Comparison of ENCODE assay signal across 36 mouse cellular contexts in the genomic region with DNA sequence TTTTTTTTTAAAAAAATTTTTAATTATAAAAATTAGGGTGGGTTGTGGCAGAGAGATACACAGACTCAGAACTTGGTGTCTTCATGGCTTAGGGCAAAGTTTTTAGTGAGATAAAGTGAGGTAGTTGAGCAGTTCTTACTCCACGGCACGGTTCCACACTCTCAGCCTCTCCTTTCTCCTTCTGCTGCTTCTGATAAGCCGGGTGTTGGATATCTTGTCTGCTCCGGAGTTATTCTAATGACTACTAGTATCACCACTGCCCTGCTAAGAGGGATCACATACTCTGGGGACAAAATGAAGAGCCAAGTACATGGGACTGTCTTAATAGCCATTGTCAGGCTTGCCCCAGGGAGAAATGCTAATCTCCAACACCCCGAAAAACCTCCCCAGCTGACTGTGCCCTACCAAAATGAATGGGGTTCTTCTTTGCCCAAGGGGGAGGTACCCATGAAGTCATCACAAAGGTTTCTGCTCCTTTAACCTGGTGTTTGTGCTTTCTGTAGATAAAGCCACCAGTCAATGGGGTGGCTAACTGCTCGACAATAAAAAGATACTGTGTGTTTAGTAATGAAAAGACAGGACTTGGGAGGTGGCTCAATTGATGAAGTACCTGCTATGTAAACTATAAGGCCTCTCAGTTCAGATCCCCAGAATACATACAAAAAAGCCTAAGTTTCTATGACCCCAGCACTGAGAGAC. TPM values are rescaled to one million over a fixed set of nuclear protein-coding genes. Genes with fewer than 3 reads are reported as not detected.
DNase-seq lines count a peak whose midpoint lies in the region; ATAC-seq and TF ChIP-seq lines count a peak whose summit lies in the region.
"Had no signal": no experiment of that assay in that cellular context is flagged by ENCODE, and none has a peak within 500 bp of the region (broad histone marks: within the 10 kb centered on the region; RNA-seq: fewer than 3 reads in every experiment).

No protein-coding gene starts in this region.

- TF ChIP-seq POLR2A in MEL (IDR thresholded peaks at IDR 0.05; ENCODE audit: control insufficient read depth in 1 of 2, insufficient read depth in 1 of 2, low read depth in 1 of 2, low read length in 2 of 2, poor library complexity in 1 of 2), result no peak

- no peaks in the 10 kb centered on the region for H3K36me3 ChIP-seq in MEL (ENCODE audit: control insufficient read depth in 1 of 2, insufficient read depth in 2 of 2, low read length in 2 of 2)
- H3K36me3 ChIP-seq in liver, embryonic 11.5 days (ENCODE audit: control insufficient read depth, insufficient read depth, low read length), result no peaks in the 10 kb centered on the region
- no peaks in the 10 kb centered on the region for H3K36me3 ChIP-seq in liver, embryonic 16.5 days (ENCODE audit: control insufficient read depth, insufficient read depth)
- no peaks in the 10 kb centered on the region for H3K36me3 ChIP-seq in forebrain, embryonic 11.5 days (ENCODE audit: control insufficient read depth, insufficient read depth, low read length)
- H3K36me3 ChIP-seq: embryonic facial prominence, embryonic 13.5 days; heart, embryonic 12.5 days; hindbrain, embryonic 13.5 days; limb, embryonic 12.5 days; midbrain, embryonic 10.5 days; midbrain, embryonic 15.5 days had no signal

- H3K27me3 ChIP-seq in MEL (ENCODE audit: control insufficient read depth in 1 of 2, insufficient read depth in 2 of 2, low read length in 2 of 2), result no peaks in the 10 kb centered on the region
- H3K27me3 ChIP-seq in liver, embryonic 11.5 days (replicated peaks; ENCODE audit: control insufficient read depth, insufficient read depth, low read length), result no peaks in the 10 kb centered on the region
- no peaks in the 10 kb centered on the region for H3K27me3 ChIP-seq in liver, embryonic 16.5 days (ENCODE audit: control insufficient read depth, insufficient read depth, low read depth, low read length)
- no peaks in the 10 kb centered on the region for H3K27me3 ChIP-seq in forebrain, embryonic 11.5 days (ENCODE audit: control insufficient read depth, insufficient read depth, low read length)
- H3K27me3 ChIP-seq: CH12.LX; embryonic facial prominence, embryonic 13.5 days; hindbrain, embryonic 13.5 days; midbrain, embryonic 15.5 days had no signal

- no peak overlapping the region for H3K9ac ChIP-seq in MEL (ENCODE audit: control insufficient read depth, low read depth, low read length, poor library complexity, severe bottlenecking)
- no peak overlapping the region for H3K9ac ChIP-seq in liver, embryonic 11.5 days (ENCODE audit: low read depth, low read length)
- H3K9ac ChIP-seq in liver, embryonic 16.5 days (ENCODE audit: low read depth, low read length), result no peak overlapping the region; the same call in 1 of the 2 replicates
- H3K9ac ChIP-seq in forebrain, embryonic 11.5 days (ENCODE audit: low read length), result no peak overlapping the region
- H3K9ac ChIP-seq: embryonic facial prominence, embryonic 13.5 days; forebrain, embryonic 13.5 days; heart, embryonic 12.5 days; hindbrain, embryonic 13.5 days; limb, embryonic 12.5 days; midbrain, embryonic 15.5 days had no signal

- peak; percentile 34 for DNase-seq in MEL (ENCODE audit: low read depth, low spot score)
- DNase-seq in c-Kit-positive CD71-positive TER-119-negative erythroid progenitor cells, embryonic 14.5 days (ENCODE audit: low read depth), result peak; percentile 74
- peak; percentile 49 for DNase-seq in liver, embryonic 11.5 days (ENCODE audit: low spot score)
- no peak for DNase-seq in heart, adult 18-20 months
- DNase-seq in cerebellum, postnatal 4 days (ENCODE audit: low spot score in 2 of 2), result no peak
- no peak for DNase-seq in frontal cortex, postnatal 14 days (ENCODE audit: low spot score in 2 of 2)
- DNase-seq in forebrain, embryonic 11.5 days (ENCODE audit: low spot score), result no peak
- DNase-seq: adrenal gland, postnatal 14 days; cerebellum, adult 11 months; cerebellum, adult 9-10 months; cerebellum, postnatal 36 days; gastrocnemius, postnatal 25 days; heart, adult 11 months; heart, postnatal 4 days; kidney, adult 9 months; kidney, postnatal 14 days; lung, adult 18-20 months; right cerebral cortex, postnatal 25 days; spleen, adult 18-20 months; thymus, postnatal 4 days had no signal

- peak; percentile 96 for ATAC-seq in liver, embryonic 11.5 days (replicated peaks; ENCODE audit: low FRiP score)
- ATAC-seq in liver, embryonic 16.5 days (ENCODE audit: low read depth), result peak; percentile 91
- no peak for ATAC-seq in forebrain, embryonic 11.5 days (replicated peaks; ENCODE audit: low FRiP score)
- ATAC-seq: forebrain, embryonic 13.5 days; intestine, postnatal 0 days; lung, postnatal 0 days; midbrain, embryonic 15.5 days; Patski had no signal

- TF ChIP-seq RAD21 in MEL (IDR thresholded peaks at IDR 0.05; ENCODE audit: low read depth, low read length), result no peak

- peak overlapping the region; percentile 44 for H3K4me2 ChIP-seq in liver, embryonic 11.5 days
- H3K4me2 ChIP-seq in liver, embryonic 16.5 days (ENCODE audit: low read depth, low read length), result 0 out of 2 replicates have a peak overlapping the region, but pooled peaks have one; percentile 20
- H3K4me2 ChIP-seq in forebrain, embryonic 11.5 days (ENCODE audit: low read depth, low read length, severe bottlenecking), result no peak overlapping the region
- H3K4me2 ChIP-seq: embryonic facial prominence, embryonic 13.5 days; forebrain, embryonic 13.5 days; heart, embryonic 12.5 days; hindbrain, embryonic 13.5 days; limb, embryonic 12.5 days; midbrain, embryonic 15.5 days had no signal

- WGBS in liver, embryonic 11.5 days, result 41% methylated on average over 6 of the region's 6 CpGs
- 26% methylated on average over 6 of the region's 6 CpGs for WGBS in liver, embryonic 16.5 days (ENCODE audit: insufficient replicate concordance)
- WGBS in forebrain, embryonic 11.5 days, result 87% methylated on average over 6 of the region's 6 CpGs

- H3K4me1 ChIP-seq in MEL (ENCODE audit: control insufficient read depth in 1 of 2, insufficient read depth in 2 of 2, low read length in 2 of 2), result no peaks in the 10 kb centered on the region
- 0 out of 2 replicates have a peak, but pooled peaks cover 2% of the 10 kb centered on the region for H3K4me1 ChIP-seq in liver, embryonic 11.5 days (replicated peaks; ENCODE audit: control insufficient read depth, insufficient read depth, low read length)
- H3K4me1 ChIP-seq in liver, embryonic 16.5 days (ENCODE audit: control insufficient read depth, low read depth, low read length), result peaks cover 9% of the 10 kb centered on the region
- H3K4me1 ChIP-seq in forebrain, embryonic 11.5 days (replicated peaks; ENCODE audit: control insufficient read depth, insufficient read depth, low read length), result no peaks in the 10 kb centered on the region
- H3K4me1 ChIP-seq: embryonic facial prominence, embryonic 13.5 days; forebrain, embryonic 13.5 days; heart, embryonic 12.5 days; hindbrain, embryonic 13.5 days; midbrain, embryonic 10.5 days; midbrain, embryonic 15.5 days had no signal

- H3K4me3 ChIP-seq in MEL (ENCODE audit: control insufficient read depth in 1 of 2, insufficient read depth in 1 of 2, low read depth in 2 of 2, low read length in 2 of 2), result no peak overlapping the region
- H3K4me3 ChIP-seq in liver, embryonic 11.5 days (ENCODE audit: low read depth, low read length), result no peak overlapping the region
- H3K4me3 ChIP-seq in liver, embryonic 16.5 days (ENCODE audit: low read depth, low read length), result no peak overlapping the region
- no peak overlapping the region for H3K4me3 ChIP-seq in forebrain, embryonic 11.5 days (ENCODE audit: low read depth, low read length)
- H3K4me3 ChIP-seq: embryonic facial prominence, embryonic 13.5 days; erythroblast, embryonic 14.5 days; forebrain, embryonic 13.5 days; heart, embryonic 12.5 days; hindbrain, embryonic 13.5 days; left cerebral cortex, adult 2 months; limb, embryonic 12.5 days; midbrain, embryonic 10.5 days; midbrain, embryonic 15.5 days had no signal

- TF ChIP-seq CTCF in MEL (IDR thresholded peaks at IDR 0.05 in 2 of 3, conservative IDR thresholded peaks at IDR 0.05 in 1 of 3; ENCODE audit: control insufficient read depth in 1 of 3, insufficient read depth in 1 of 3, low read depth in 2 of 3, low read length in 3 of 3, poor library complexity in 1 of 3, severe bottlenecking in 1 of 3), result no peak

- H3K9me3 ChIP-seq in MEL (replicated peaks; ENCODE audit: insufficient read depth, low read length), result no peaks in the 10 kb centered on the region
- no peaks in the 10 kb centered on the region for H3K9me3 ChIP-seq in liver, embryonic 11.5 days (ENCODE audit: control insufficient read depth, low read length)
- H3K9me3 ChIP-seq in liver, embryonic 16.5 days (replicated peaks; ENCODE audit: control insufficient read depth, low read length), result no peaks in the 10 kb centered on the region
- H3K9me3 ChIP-seq in forebrain, embryonic 11.5 days (ENCODE audit: control insufficient read depth, low read length), result no peaks in the 10 kb centered on the region
- H3K9me3 ChIP-seq: embryonic facial prominence, embryonic 13.5 days; forebrain, embryonic 13.5 days; heart, embryonic 12.5 days; hindbrain, embryonic 13.5 days; limb, embryonic 12.5 days; midbrain, embryonic 10.5 days; midbrain, embryonic 15.5 days had no signal

- no peaks in the 10 kb centered on the region for H3K79me2 ChIP-seq in MEL (ENCODE audit: control insufficient read depth, insufficient read depth, low read length, poor library complexity)

- no peak overlapping the region for H3K27ac ChIP-seq in MEL (ENCODE audit: control insufficient read depth, low read depth, low read length)
- H3K27ac ChIP-seq in liver, embryonic 11.5 days (ENCODE audit: low read depth, low read length), result peak overlapping the region; percentile 77; the same call in 1 of the 2 replicates
- H3K27ac ChIP-seq in liver, embryonic 16.5 days (ENCODE audit: low read length), result peak overlapping the region; percentile 57
- H3K27ac ChIP-seq in forebrain, embryonic 11.5 days (ENCODE audit: low read depth, low read length), result no peak overlapping the region
- H3K27ac ChIP-seq: embryonic facial prominence, embryonic 13.5 days; forebrain, embryonic 13.5 days; hindbrain, embryonic 13.5 days; left cerebral cortex, adult 2 months; limb, embryonic 12.5 days; macrophage; midbrain, embryonic 10.5 days; midbrain, embryonic 15.5 days had no signal

- no peak for TF ChIP-seq EP300 in MEL (IDR thresholded peaks at IDR 0.05; ENCODE audit: low read depth in 1 of 2, low read length in 2 of 2)

TF ChIP-seq in MEL, 35 proteins besides CTCF, POLR2A, EP300 and RAD21 (continues in another document):
- TF ChIP-seq GATA1 (IDR thresholded peaks at IDR 0.05; ENCODE audit: low read depth, low read length) (no peak), CHD2 (IDR thresholded peaks at IDR 0.05; ENCODE audit: low read length) (no peak), ZNF384 (IDR thresholded peaks at IDR 0.05; ENCODE audit: low read depth, low read length) (no peak)

RNA-seq across cellular contexts. Expression of gene Tecta, which starts 27.9 kb away (rescaled TPM):
- not detected in 2 replicates for total RNA-seq in MEL (2012; rRNA removed)
- not detected for polyA plus RNA-seq in MEL (2012; ENCODE audit: insufficient read depth in 1 of 2, insufficient read length in 2 of 2, low read depth in 1 of 2, low replicate concordance in 2 of 2, missing spikeins in 1 of 2)
- polyA plus RNA-seq in liver, embryonic 11.5 days (2014; fragmentation: Nextera tagmentation; extraction: Ambion mirVana), result 0.08 TPM in 1 of 2 replicates, not detected in the other
- 0.02 and 0.14 TPM in 2 replicates for polyA plus RNA-seq in liver, embryonic 16.5 days (2015; fragmentation: Nextera tagmentation; extraction: Ambion mirVana)
- total RNA-seq in heart, adult 18-20 months (2021), result not detected
- polyA plus RNA-seq in forebrain, embryonic 11.5 days (2014; fragmentation: Nextera tagmentation; extraction: Ambion mirVana), result 0.15 and 0.16 TPM in 2 replicates
- total RNA-seq: neutrophil, adult 5-6 weeks had no signal
- polyA plus RNA-seq: macrophage had no signal

Comparison
In these comparisons a context has a peak if more than half of its experiments do, and no peak if none do; other contexts are left out.
1. DNase-seq: peak in MEL (single experiment), c-Kit-positive CD71-positive TER-119-negative erythroid progenitor cells, embryonic 14.5 days (single experiment) and liver, embryonic 11.5 days (single experiment); none in heart, adult 18-20 months (0 of 2), cerebellum, postnatal 4 days (0 of 2), frontal cortex, postnatal 14 days (0 of 2) and forebrain, embryonic 11.5 days (single experiment).
2. H3K27ac ChIP-seq: peak in liver, embryonic 11.5 days (single experiment) and liver, embryonic 16.5 days (single experiment); none in MEL (single experiment) and forebrain, embryonic 11.5 days (single experiment).